Mouse (Mus musculus) splenic B cell, adult 2 months (primary cell): Measurements from ENCODE around the gene Vps37b.

Source experiments
- DNase-seq: peaks from one replicate; pipeline ENCODE4 v3.0.0-alpha.2; 2011; ENCODE audit warnings: low read depth, low spot score
- H3K27me3 ChIP-seq: 2 replicates; pipeline ENCODE4 v1.6.1; 2012; ENCODE audit warnings: mild to moderate bottlenecking, low read length, moderate library complexity, mixed read lengths; ENCODE audit not compliant: control insufficient read depth, poor library complexity, insufficient read depth, severe bottlenecking
- H3K36me3 ChIP-seq: 2 replicates; pipeline ENCODE4 v1.6.1; 2012; ENCODE audit warnings: mild to moderate bottlenecking, low read length, moderate library complexity, mixed read lengths; ENCODE audit not compliant: control insufficient read depth, poor library complexity, insufficient read depth, severe bottlenecking

Vps37b gene

GRCm38 (mm10) chr5:123993263-123994036 is 38.6 kb downstream of the Vps37b start:
- no peak for DNase-seq
- H3K27me3 ChIP-seq: no peaks in the 10 kb centered on the region
- peaks cover 20% of the 10 kb centered on the region for H3K36me3 ChIP-seq

DNA sequence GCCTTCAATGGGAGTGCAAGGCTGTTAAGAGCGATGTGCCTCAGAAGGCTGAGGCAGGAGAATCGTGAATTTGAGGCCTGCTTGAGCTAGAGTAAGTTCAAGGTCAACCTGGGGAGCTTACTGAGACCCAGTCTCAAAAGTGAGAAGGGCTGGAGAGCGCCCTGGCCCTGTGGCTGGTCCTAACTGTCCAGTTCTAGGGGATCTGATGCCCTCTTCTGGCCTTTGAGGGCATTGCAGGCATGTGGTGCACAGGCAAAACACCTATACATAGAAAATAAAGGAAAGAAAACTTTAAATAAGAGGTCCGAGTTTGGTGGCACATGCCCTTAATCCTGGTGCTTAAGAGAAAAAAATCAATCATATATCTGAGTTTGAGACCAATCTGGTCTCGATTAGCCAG is 39.3 kb downstream of the Vps37b start:
- peak; percentile 89 for DNase-seq
- no peaks in the 10 kb centered on the region for H3K27me3 ChIP-seq
- peaks cover 17% of the 10 kb centered on the region for H3K36me3 ChIP-seq

DNA sequence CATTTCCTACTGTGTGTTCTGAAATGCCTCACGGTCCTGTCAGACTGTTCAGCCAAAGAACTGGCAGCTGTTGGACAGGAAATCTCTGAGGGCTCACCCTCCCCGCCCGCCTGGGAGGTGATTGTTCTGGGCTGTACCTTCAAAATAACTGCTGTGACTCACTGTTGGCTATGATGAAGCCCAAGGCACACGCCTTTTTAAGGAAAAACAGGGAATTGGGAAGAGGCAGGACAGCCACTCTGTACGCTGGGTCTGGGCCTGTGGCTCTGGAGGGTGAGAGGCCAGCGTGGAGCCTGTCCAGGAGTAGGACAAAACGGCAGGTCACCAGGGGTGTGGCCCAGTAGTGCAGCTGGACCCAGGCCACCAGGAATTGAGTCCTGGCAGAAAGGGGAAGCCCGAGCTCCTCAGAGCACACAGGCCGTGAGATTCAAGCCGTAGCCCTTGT is 39.9 kb downstream of the Vps37b start:
- DNase-seq: no peak
- Histone ChIP-seq H3K36me3 (peaks cover 17% of the 10 kb centered on the region), H3K27me3 (no peaks in the 10 kb centered on the region)

- no peak for DNase-seq
- H3K27me3 ChIP-seq: no peaks in the 10 kb centered on the region
Measured at GRCm38 (mm10) chr5:123991321-123991720, 40.7 kb downstream of the Vps37b start.

GRCm38 (mm10) chr5:123989941-123990885 is 41.9 kb downstream of the Vps37b start:
- H3K36me3 ChIP-seq: peaks cover 7% of the 10 kb centered on the region
- no peaks in the 10 kb centered on the region for H3K27me3 ChIP-seq
- DNase-seq: no peak

More at GRCm38 (mm10) chr5:123991321-123991720, 40.7 kb downstream of the Vps37b start:
- H3K36me3 ChIP-seq: peaks cover 10% of the 10 kb centered on the region

DNA sequence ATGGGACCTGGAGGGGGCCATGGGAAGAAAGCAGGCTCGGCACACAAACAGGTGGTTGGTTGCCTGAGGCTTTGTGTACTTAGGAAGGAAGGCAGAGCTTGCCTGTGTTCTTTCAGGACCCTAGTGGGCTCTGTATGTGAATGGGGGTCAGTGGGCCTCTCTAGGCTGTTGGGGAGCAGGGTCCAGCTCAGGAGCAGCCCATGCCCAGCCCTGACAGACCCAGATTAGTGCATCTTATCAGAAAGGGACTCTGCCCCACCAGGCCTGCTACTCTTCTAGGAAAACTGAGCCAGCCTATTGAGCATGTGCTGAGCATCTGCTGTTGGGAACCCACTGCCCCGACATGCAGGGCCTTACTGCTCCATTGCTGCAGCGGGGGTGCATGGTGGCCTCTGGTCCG is 44.6 kb downstream of the Vps37b start:
- DNase-seq: no peak
- Histone ChIP-seq H3K36me3 (peaks cover 7% of the 10 kb centered on the region), H3K27me3 (no peaks in the 10 kb centered on the region)

DNA sequence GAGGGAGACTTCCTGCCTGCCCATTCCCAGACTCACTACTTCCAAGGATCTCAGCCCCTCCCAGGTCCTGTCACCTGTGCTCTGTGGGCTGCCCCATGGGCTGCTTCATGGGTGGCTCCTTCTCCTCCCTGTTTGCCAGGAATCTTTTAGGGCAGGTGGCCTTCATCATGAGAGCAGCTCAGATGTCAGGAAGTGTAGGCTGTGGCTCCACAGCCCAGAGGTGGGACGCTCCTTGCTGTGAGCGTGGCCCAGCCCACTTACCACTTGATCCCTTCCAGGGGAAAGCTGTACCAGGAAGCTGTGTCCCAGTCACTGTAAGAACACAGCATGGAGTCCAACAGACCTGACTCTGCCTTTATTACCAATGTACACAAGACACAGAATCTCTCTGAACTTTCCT is 45.1 kb downstream of the Vps37b start:
- Histone ChIP-seq H3K36me3 (peaks cover 7% of the 10 kb centered on the region), H3K27me3 (no peaks in the 10 kb centered on the region)
- no peak for DNase-seq

DNA sequence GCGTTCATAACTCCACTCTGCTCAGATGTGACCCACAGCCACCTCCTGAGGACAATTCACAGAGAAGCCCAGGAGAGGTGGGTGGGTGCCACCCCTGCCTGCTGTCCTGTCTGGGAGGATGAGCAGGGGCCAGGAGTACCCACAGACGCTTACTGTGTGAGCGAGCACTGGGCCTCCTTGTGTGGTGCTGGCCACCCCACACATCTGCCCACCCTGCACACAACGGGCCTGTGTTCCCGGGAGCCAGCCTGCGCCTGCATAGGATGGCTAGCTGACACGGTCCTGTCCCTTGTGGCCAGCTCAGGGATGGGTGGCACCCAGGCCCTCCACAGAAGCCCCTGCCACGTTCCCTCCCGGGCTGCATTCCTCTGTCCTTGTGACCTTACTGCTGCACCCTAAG is 46.6 kb downstream of the Vps37b start:
- no peak for DNase-seq
- H3K36me3 ChIP-seq: peaks cover 1% of the 10 kb centered on the region
- no peaks in the 10 kb centered on the region for H3K27me3 ChIP-seq

- H3K36me3 ChIP-seq: no peaks in the 10 kb centered on the region; the same call in 1 of the 2 replicates
- DNase-seq: no peak
Measured at GRCm38 (mm10) chr5:123982838-123983237, 49.2 kb downstream of the Vps37b start.

DNA sequence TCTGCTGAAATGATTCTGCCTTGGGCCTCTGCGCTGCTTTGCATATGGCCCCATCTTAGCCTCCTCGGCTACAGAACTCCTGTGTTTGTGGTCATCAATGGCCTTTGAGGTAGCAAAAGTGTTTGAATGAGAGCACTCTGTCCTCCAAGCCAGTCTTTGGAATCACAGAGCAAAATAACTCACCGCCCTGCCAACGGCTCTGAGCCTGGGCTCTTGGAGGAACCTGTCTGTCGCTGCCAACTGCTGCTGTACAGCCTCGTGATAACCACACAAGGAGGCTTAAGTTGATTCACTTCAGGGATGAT is 50.9 kb downstream of the Vps37b start:
- no peaks in the 10 kb centered on the region for H3K36me3 ChIP-seq
- peak; percentile 68 for DNase-seq
- no peaks in the 10 kb centered on the region for H3K27me3 ChIP-seq

More at GRCm38 (mm10) chr5:123982838-123983237, 49.2 kb downstream of the Vps37b start:
- no peaks in the 10 kb centered on the region for H3K27me3 ChIP-seq

DNA sequence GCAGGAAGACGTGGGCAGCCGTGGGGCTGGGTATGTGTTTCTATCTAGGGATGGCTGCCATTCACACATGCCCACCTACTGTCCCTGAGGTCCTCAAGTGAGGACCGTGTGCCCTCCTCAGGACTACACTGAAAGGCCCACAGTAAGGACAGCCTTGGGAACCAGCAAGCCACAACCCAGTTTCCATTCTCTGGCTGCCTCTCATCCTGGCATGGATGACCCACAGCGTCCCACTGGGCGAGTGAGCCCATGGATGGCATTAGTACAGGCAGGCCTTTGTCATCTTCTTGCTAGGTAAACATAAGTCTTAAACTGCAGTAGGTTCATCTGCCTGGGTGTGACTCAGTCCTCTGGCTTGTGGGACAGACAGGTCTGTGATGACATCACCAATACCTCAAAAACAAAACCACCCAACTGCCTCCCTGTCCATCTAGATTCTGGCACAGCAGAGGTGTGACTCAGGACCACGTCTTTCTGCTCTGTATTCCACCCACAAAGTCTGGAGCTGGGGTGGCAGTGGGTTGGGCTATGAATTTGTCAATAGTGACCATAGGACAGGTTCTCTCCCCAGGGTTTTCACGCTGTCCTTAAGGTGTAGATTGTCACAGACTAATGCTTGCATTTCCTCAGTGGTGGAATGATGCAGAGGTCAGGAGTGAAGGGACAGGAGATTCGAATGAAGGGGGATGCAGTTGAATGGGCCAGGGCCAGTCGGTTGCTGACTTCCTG is 51.4 kb downstream of the Vps37b start:
- H3K27me3 ChIP-seq: no peaks in the 10 kb centered on the region
- peak; percentile 49 for DNase-seq
- no peaks in the 10 kb centered on the region for H3K36me3 ChIP-seq

GRCm38 (mm10) chr5:123979980-123980369 is 52.1 kb downstream of the Vps37b start:
- no peaks in the 10 kb centered on the region for H3K36me3 ChIP-seq
- DNase-seq: no peak
- H3K27me3 ChIP-seq: no peaks in the 10 kb centered on the region

DNA sequence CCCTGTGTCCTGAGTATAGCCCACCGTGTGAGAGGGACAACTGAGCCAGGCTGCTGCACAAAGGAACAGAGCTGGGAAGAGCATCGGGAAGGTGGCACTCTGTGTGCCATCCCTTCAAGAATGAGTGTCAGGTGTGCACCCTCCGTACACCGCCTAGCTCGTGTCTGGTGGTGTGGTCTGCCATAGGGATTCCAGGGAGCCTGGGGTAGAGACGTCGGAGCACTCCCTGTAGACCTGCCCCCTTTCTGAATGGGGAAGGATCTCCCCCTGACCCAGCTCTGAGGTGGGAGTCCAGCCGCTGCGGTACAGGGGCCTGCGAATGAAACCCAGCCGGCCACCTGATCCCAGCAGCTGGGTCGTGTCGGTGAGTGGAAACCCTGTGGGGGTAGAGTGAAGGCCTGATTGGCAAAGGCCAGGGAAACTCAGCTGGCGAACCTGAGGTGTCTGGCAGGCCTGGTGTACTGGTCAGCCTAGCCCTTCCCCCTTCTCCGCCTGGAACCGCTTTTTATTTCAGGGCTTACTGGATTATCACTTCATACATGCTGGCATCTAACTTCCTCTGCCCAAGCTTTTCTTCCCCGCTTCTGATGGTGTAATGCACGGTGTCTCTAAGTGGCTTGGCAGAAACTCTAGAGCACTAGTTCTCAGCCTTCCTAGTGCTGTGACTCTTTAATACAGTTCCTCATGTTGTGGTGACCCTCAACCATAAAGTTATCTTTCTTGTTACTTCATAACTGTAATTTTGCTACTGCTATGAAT is 52.7 kb downstream of the Vps37b start:
- no peak for DNase-seq
- Histone ChIP-seq H3K27me3 (no peaks in the 10 kb centered on the region), H3K36me3 (no peaks in the 10 kb centered on the region)

GRCm38 (mm10) chr5:123978131-123978530 is 53.9 kb downstream of the Vps37b start:
- DNase-seq: no peak
- no peaks in the 10 kb centered on the region for H3K36me3 ChIP-seq
- H3K27me3 ChIP-seq: no peaks in the 10 kb centered on the region
